In the genomic region with DNA sequence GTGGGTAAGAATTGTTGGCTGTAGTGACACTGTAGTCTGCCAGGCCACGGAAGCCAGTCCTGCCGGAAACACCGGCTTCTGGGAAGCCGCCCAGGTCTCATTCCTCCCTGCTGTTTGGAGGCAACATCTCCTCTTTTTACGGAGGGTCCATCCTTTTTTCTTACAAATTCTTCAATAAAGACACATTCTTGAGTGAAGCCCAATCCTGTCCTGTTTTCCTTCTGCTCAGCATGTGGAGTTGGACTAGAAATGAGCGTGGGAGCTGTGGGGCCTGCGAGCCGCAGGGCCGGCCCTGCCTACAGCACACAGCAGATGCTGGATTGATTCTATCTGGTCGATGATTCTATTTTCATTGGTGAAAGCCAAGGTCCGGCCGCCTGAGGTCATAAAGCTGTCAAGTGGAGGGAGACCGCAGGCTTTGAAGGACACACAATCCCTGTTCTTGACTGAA, we compare ENCODE assay signal across 11 mouse cellular contexts. TPM values are rescaled to one million over a fixed set of nuclear protein-coding genes. Genes with fewer than 3 reads are reported as not detected.
DNase-seq lines count a peak whose midpoint lies in the region; ATAC-seq lines count a peak whose summit lies in the region.
"Had no signal": no experiment of that assay in that cellular context is flagged by ENCODE, and none has a peak within 500 bp of the region (broad histone marks: within the 10 kb centered on the region; RNA-seq: fewer than 3 reads in every experiment).

No protein-coding gene starts in this region.

- no peak overlapping the region for H3K4me3 ChIP-seq in kidney, embryonic 16.5 days (ENCODE audit: low read length)
- H3K4me3 ChIP-seq in midbrain, embryonic 16.5 days (ENCODE audit: low read depth, low read length): no peak overlapping the region
- H3K4me3 ChIP-seq: hindbrain, embryonic 15.5 days; liver, embryonic 15.5 days had no signal

- H3K9ac ChIP-seq in kidney, embryonic 16.5 days (replicated peaks; ENCODE audit: low read length): no peak overlapping the region
- no peak overlapping the region for H3K9ac ChIP-seq in midbrain, embryonic 16.5 days (ENCODE audit: low read depth, low read length)
- H3K9ac ChIP-seq: hindbrain, embryonic 15.5 days; liver, embryonic 15.5 days had no signal

- H3K4me2 ChIP-seq in kidney, embryonic 16.5 days (replicated peaks; ENCODE audit: low read depth, low read length): no peak overlapping the region
- H3K4me2 ChIP-seq in midbrain, embryonic 16.5 days (ENCODE audit: low read length): no peak overlapping the region
- H3K4me2 ChIP-seq: hindbrain, embryonic 15.5 days; liver, embryonic 15.5 days; midbrain, embryonic 11.5 days had no signal

- ATAC-seq in kidney, embryonic 16.5 days (ENCODE audit: low FRiP score, low TSS enrichment): 0 out of 2 replicates have a peak, but pooled peaks have one; percentile 22
- no peak for ATAC-seq in midbrain, embryonic 16.5 days
- ATAC-seq in CD4-positive, CD25-positive, alpha-beta regulatory T cell, adult 4 months: no peak

- H3K9me3 ChIP-seq in kidney, embryonic 16.5 days (ENCODE audit: low read length): no peaks in the 10 kb centered on the region
- H3K9me3 ChIP-seq in midbrain, embryonic 16.5 days (replicated peaks; ENCODE audit: control insufficient read depth, low read length, poor library complexity, severe bottlenecking): no peaks in the 10 kb centered on the region
- H3K9me3 ChIP-seq: hindbrain, embryonic 15.5 days; liver, embryonic 15.5 days had no signal

- H3K27ac ChIP-seq in kidney, embryonic 16.5 days (ENCODE audit: low read length): peak overlapping the region; percentile 17; the same call in 1 of the 2 replicates
- no peak overlapping the region for H3K27ac ChIP-seq in midbrain, embryonic 16.5 days (ENCODE audit: low read length)
- H3K27ac ChIP-seq: hindbrain, embryonic 15.5 days; liver, embryonic 15.5 days had no signal

- DNase-seq in kidney, adult 18-20 months: no peak
- DNase-seq in adrenal gland, adult 2 months: peak; percentile 81
- peak; percentile 53 for DNase-seq in adrenal gland, postnatal 14 days
- peak; percentile 75 to 78 for DNase-seq in cerebellum, postnatal 36 days
- DNase-seq: thymus, postnatal 14 days had no signal

- H3K4me1 ChIP-seq in kidney, embryonic 16.5 days (ENCODE audit: insufficient read depth, low read length): peaks cover 10% of the 10 kb centered on the region
- no peaks in the 10 kb centered on the region for H3K4me1 ChIP-seq in midbrain, embryonic 16.5 days (ENCODE audit: control insufficient read depth, insufficient read depth, low read length)

- H3K36me3 ChIP-seq in kidney, embryonic 16.5 days (ENCODE audit: insufficient read depth, low read length): peaks cover 16% of the 10 kb centered on the region; the same call in 1 of the 2 replicates
- H3K36me3 ChIP-seq in midbrain, embryonic 16.5 days (ENCODE audit: control insufficient read depth, insufficient read depth, low read length): peaks cover 11% of the 10 kb centered on the region

- 43% methylated on average over 13 of the region's 13 CpGs for WGBS in kidney, embryonic 16.5 days
- WGBS in midbrain, embryonic 16.5 days: 92% methylated on average over 13 of the region's 13 CpGs

- no peaks in the 10 kb centered on the region for H3K27me3 ChIP-seq in kidney, embryonic 16.5 days (ENCODE audit: insufficient read depth, low read length)
- H3K27me3 ChIP-seq in midbrain, embryonic 16.5 days (ENCODE audit: control insufficient read depth, insufficient read depth, low read depth, low read length): no peaks in the 10 kb centered on the region
- H3K27me3 ChIP-seq: hindbrain, embryonic 15.5 days; liver, embryonic 15.5 days had no signal

RNA-seq across cellular contexts. Expression of gene Col8a2, which starts 10.9 kb away (rescaled TPM):
- 11.1 and 11.4 TPM in 2 replicates for polyA plus RNA-seq in kidney, embryonic 16.5 days (2015; fragmentation: Nextera tagmentation; extraction: Ambion mirVana)
- total RNA-seq in adrenal gland, adult 2 months (2021): 1 to 10 TPM; 1.4 to 6.1 TPM
- polyA plus RNA-seq in adrenal gland, adult 2 months (2012; rRNA removed): 1.9 TPM in 2 replicates
- total RNA-seq in adrenal gland, postnatal 14 days (2021): 2.9 and 3.1 TPM in 2 replicates
- 2.2 and 2.5 TPM in 2 replicates for polyA plus RNA-seq in midbrain, embryonic 16.5 days (2015; fragmentation: Nextera tagmentation; extraction: Ambion mirVana)
- not detected for polyA plus RNA-seq in CD4-positive, CD25-positive, alpha-beta regulatory T cell, adult 4 months (2017; shearing (Covaris generic))

RNA-seq across cellular contexts. Expression of gene Trappc3, which starts 13.6 kb away (rescaled TPM):
- 113 and 120 TPM in 2 replicates for polyA plus RNA-seq in kidney, embryonic 16.5 days (2015; fragmentation: Nextera tagmentation; extraction: Ambion mirVana)
- total RNA-seq in adrenal gland, adult 2 months (2021): 100 to 1,000 TPM in 1 of 2 experiments, 10 to 100 TPM in 1; 85.8 to 103 TPM
- polyA plus RNA-seq in adrenal gland, adult 2 months (2012; rRNA removed): 16.2 and 16.5 TPM in 2 replicates
- total RNA-seq in adrenal gland, postnatal 14 days (2021): 70.8 and 75.6 TPM in 2 replicates
- 193 and 198 TPM in 2 replicates for polyA plus RNA-seq in midbrain, embryonic 16.5 days (2015; fragmentation: Nextera tagmentation; extraction: Ambion mirVana)
- polyA plus RNA-seq in CD4-positive, CD25-positive, alpha-beta regulatory T cell, adult 4 months (2017; shearing (Covaris generic)): 100 to 1,000 TPM in 1 of 2 experiments, 10 to 100 TPM in 1; 64.4 to 121 TPM

RNA-seq across cellular contexts. Expression of gene Map7d1, which starts 19.6 kb away (rescaled TPM):
- 31.5 and 32.2 TPM in 2 replicates for polyA plus RNA-seq in kidney, embryonic 16.5 days (2015; fragmentation: Nextera tagmentation; extraction: Ambion mirVana)
- 10 to 100 TPM; 55.4 to 68.7 TPM for total RNA-seq in adrenal gland, adult 2 months (2021)
- polyA plus RNA-seq in adrenal gland, adult 2 months (2012; rRNA removed): 98.3 and 98.7 TPM in 2 replicates
- total RNA-seq in adrenal gland, postnatal 14 days (2021): 53.4 and 67.3 TPM in 2 replicates
- 66.1 and 68.2 TPM in 2 replicates for polyA plus RNA-seq in midbrain, embryonic 16.5 days (2015; fragmentation: Nextera tagmentation; extraction: Ambion mirVana)
- polyA plus RNA-seq in CD4-positive, CD25-positive, alpha-beta regulatory T cell, adult 4 months (2017; shearing (Covaris generic)): 1 to 10 TPM; 2.0 to 6.3 TPM

RNA-seq across cellular contexts. Expression of gene Adprhl2, which starts 45.8 kb away (rescaled TPM):
- polyA plus RNA-seq in kidney, embryonic 16.5 days (2015; fragmentation: Nextera tagmentation; extraction: Ambion mirVana): 85.3 and 91.6 TPM in 2 replicates
- total RNA-seq in adrenal gland, adult 2 months (2021): 10 to 100 TPM; 26.2 to 34.9 TPM
- polyA plus RNA-seq in adrenal gland, adult 2 months (2012; rRNA removed): 45.8 and 46.5 TPM in 2 replicates
- 27.3 and 34.9 TPM in 2 replicates for total RNA-seq in adrenal gland, postnatal 14 days (2021)
- 83.9 and 87.5 TPM in 2 replicates for polyA plus RNA-seq in midbrain, embryonic 16.5 days (2015; fragmentation: Nextera tagmentation; extraction: Ambion mirVana)
- polyA plus RNA-seq in CD4-positive, CD25-positive, alpha-beta regulatory T cell, adult 4 months (2017; shearing (Covaris generic)): 10 to 100 TPM; 20.3 to 33.8 TPM

RNA-seq across cellular contexts. Expression of gene Tekt2, which starts 49.8 kb away (rescaled TPM):
- polyA plus RNA-seq in kidney, embryonic 16.5 days (2015; fragmentation: Nextera tagmentation; extraction: Ambion mirVana): 3.9 and 5.5 TPM in 2 replicates
- total RNA-seq in adrenal gland, adult 2 months (2021): 1 to 10 TPM; 3.2 to 3.3 TPM
- polyA plus RNA-seq in adrenal gland, adult 2 months (2012; rRNA removed): 2.9 and 4.8 TPM in 2 replicates
- total RNA-seq in adrenal gland, postnatal 14 days (2021): 2.4 and 3.3 TPM in 2 replicates
- 15.3 and 17.3 TPM in 2 replicates for polyA plus RNA-seq in midbrain, embryonic 16.5 days (2015; fragmentation: Nextera tagmentation; extraction: Ambion mirVana)
- not detected for polyA plus RNA-seq in CD4-positive, CD25-positive, alpha-beta regulatory T cell, adult 4 months (2017; shearing (Covaris generic))
